Mouse (Mus musculus): ENCODE measurements around the gene 0610010F05Rik.

- TF ChIP-seq EP300 (IDR thresholded peaks at IDR 0.05; ENCODE audit: low read depth) (no peak), CTCF (IDR thresholded peaks at IDR 0.05; ENCODE audit: low read depth) (no peak)
These were observed 114.5 kb downstream of the 0610010F05Rik start for GRCm38 (mm10) chr11:23518981-23519380.
